Mouse (Mus musculus) lung, embryonic 16.5 days (tissue): ENCODE measurements around the gene Osbpl11. TPM values are rescaled to one million over a fixed set of nuclear protein-coding genes. Genes with fewer than 3 reads are reported as not detected.
"Not testable (repeated sequence)": the region's sequence is repeated elsewhere in the genome, so short reads cannot be mapped to it uniquely, and the experiment has no call there.

Experiments
- ATAC-seq: fragments of 200-750 bp; cut with Nextera tagmentation; 2 replicates; pipeline ENCODE4 v1.8.0; 2017; ENCODE audit warnings: low read depth, mild to moderate bottlenecking, moderate library complexity
- H3K27ac ChIP-seq: fragments of 300-500 bp; sonication (generic); 2 replicates; pipeline ENCODE4 v1.5.1; 2014; ENCODE audit warnings: mild to moderate bottlenecking, control low read depth, low read length
- H3K27me3 ChIP-seq: fragments of 300-500 bp; sonication (generic); 2 replicates; pipeline ENCODE4 v1.6.1; 2014; ENCODE audit warnings: low read depth, low read length, mixed read lengths; ENCODE audit not compliant: control insufficient read depth, insufficient read depth
- H3K36me3 ChIP-seq: fragments of 300-500 bp; sonication (generic); 2 replicates; pipeline ENCODE4 v1.6.1; 2014; ENCODE audit warnings: low read length; ENCODE audit not compliant: control insufficient read depth, insufficient read depth
- H3K4me1 ChIP-seq: fragments of 300-500 bp; sonication (generic); replicated peaks from 2 replicates; pipeline ENCODE4 v1.6.1; 2014; ENCODE audit warnings: low read length, mixed read lengths; ENCODE audit not compliant: control insufficient read depth, insufficient read depth
- H3K4me2 ChIP-seq: fragments of 300-500 bp; sonication (generic); 2 replicates; pipeline ENCODE4 v1.6.1; 2014; ENCODE audit warnings: low read depth, low read length, control low read depth
- H3K4me3 ChIP-seq: fragments of 300-500 bp; sonication (generic); 2 replicates; pipeline ENCODE4 v1.5.1; 2014; ENCODE audit warnings: mild to moderate bottlenecking, low read length, control low read depth
- H3K9ac ChIP-seq: fragments of 300-500 bp; sonication (generic); 2 replicates; pipeline ENCODE4 v1.6.1; 2014; ENCODE audit warnings: low read length, control low read depth
- H3K9me3 ChIP-seq: fragments of 300-500 bp; sonication (generic); 2 replicates; pipeline ENCODE4 v1.6.1; 2016; ENCODE audit warnings: low read length; ENCODE audit not compliant: control insufficient read depth
- WGBS: fragments of 180-500 bp; shearing (Covaris S2); extraction: QIAGEN DNeasy Blood & Tissue Kit; methylation state at CpG from one replicate; pipeline ENCODE4 v1.1.7; 2014; 5-methylcytosine and 5-hydroxymethylcytosine counted together
- polyA plus RNA-seq: library from polyadenylated mRNA; unstranded; fragments of >200 nt; fragmentation: Nextera tagmentation; extraction: Ambion mirVana; gene quantifications from 2 replicates; pipeline ENCODE4 v1.2.1, GENCODE M21; 2015

Osbpl11 gene
- polyA plus RNA-seq, 1 experiment from 2014 or later: 14.9 TPM

- no peak overlapping the region for H3K27ac ChIP-seq
- 85% methylated on average over 9 of the region's 9 CpGs for WGBS
- H3K9ac ChIP-seq: no peak overlapping the region
Measured at GRCm38 (mm10) chr16:33216313-33217003, 31.6 kb downstream of the Osbpl11 start.

GRCm38 (mm10) chr16:33217553-33218085, 32.7 kb downstream of the Osbpl11 start:
- H3K4me1 ChIP-seq, ATAC-seq, H3K4me3 ChIP-seq, H3K27ac ChIP-seq, H3K9ac ChIP-seq, H3K9me3 ChIP-seq, H3K27me3 ChIP-seq, H3K4me2 ChIP-seq: not testable (repeated sequence)
- peaks cover 26% of the 10 kb centered on the region for H3K36me3 ChIP-seq
- 61% methylated on average over 3 of the region's 3 CpGs for WGBS

More at GRCm38 (mm10) chr16:33216313-33217003, 31.6 kb downstream of the Osbpl11 start:
- H3K27me3 ChIP-seq: no peaks in the 10 kb centered on the region
- H3K9me3 ChIP-seq: no peaks in the 10 kb centered on the region
- no peak for ATAC-seq
- H3K4me1 ChIP-seq: no peaks in the 10 kb centered on the region
- no peak overlapping the region for H3K4me2 ChIP-seq
- no peak overlapping the region for H3K4me3 ChIP-seq
- H3K36me3 ChIP-seq: peaks cover 26% of the 10 kb centered on the region

GRCm38 (mm10) chr16:33222482-33222881, 37.6 kb downstream of the Osbpl11 start:
- ATAC-seq: no peak
- peaks cover 28% of the 10 kb centered on the region for H3K36me3 ChIP-seq

GRCm38 (mm10) chr16:33224381-33224780, 39.5 kb downstream of the Osbpl11 start:
- WGBS: 87% methylated on average over 5 of the region's 5 CpGs
- Histone ChIP-seq H3K4me3 (no peak overlapping the region), H3K9ac (no peak overlapping the region), H3K27ac (no peak overlapping the region), H3K4me2 (no peak overlapping the region), H3K4me1 (no peaks in the 10 kb centered on the region), H3K9me3 (no peaks in the 10 kb centered on the region), H3K36me3 (peaks cover 35% of the 10 kb centered on the region), H3K27me3 (no peaks in the 10 kb centered on the region)
- ATAC-seq: no peak

More at GRCm38 (mm10) chr16:33222482-33222881, 37.6 kb downstream of the Osbpl11 start:
- 84% methylated on average over 3 of the region's 3 CpGs for WGBS
- Histone ChIP-seq H3K9ac (no peak overlapping the region), H3K4me1 (no peaks in the 10 kb centered on the region), H3K27me3 (no peaks in the 10 kb centered on the region), H3K4me3 (no peak overlapping the region), H3K4me2 (no peak overlapping the region), H3K27ac (no peak overlapping the region), H3K9me3 (no peaks in the 10 kb centered on the region)

GRCm38 (mm10) chr16:33234128-33234527, 49.3 kb downstream of the Osbpl11 start:
- 0 out of 2 replicates have a peak, but pooled peaks cover 2% of the 10 kb centered on the region for H3K4me1 ChIP-seq
- no peaks in the 10 kb centered on the region for H3K27me3 ChIP-seq
- H3K9ac ChIP-seq: no peak overlapping the region
- H3K4me2 ChIP-seq: no peak overlapping the region
- WGBS: 91% methylated on average over 12 of the region's 12 CpGs
- H3K27ac ChIP-seq: no peak overlapping the region
- H3K9me3 ChIP-seq: no peaks in the 10 kb centered on the region
- H3K4me3 ChIP-seq: no peak overlapping the region
- H3K36me3 ChIP-seq: peaks cover 20% of the 10 kb centered on the region
- ATAC-seq: no peak

- Histone ChIP-seq H3K9me3 (no peaks in the 10 kb centered on the region), H3K36me3 (peaks cover 24% of the 10 kb centered on the region), H3K4me2 (no peak overlapping the region), H3K9ac (no peak overlapping the region), H3K4me1 (0 out of 2 replicates have a peak, but pooled peaks cover 2% of the 10 kb centered on the region), H3K27me3 (no peaks in the 10 kb centered on the region), H3K27ac (no peak overlapping the region), H3K4me3 (no peak overlapping the region)
- ATAC-seq: no peak
- 50% methylated on average over 6 of the region's 6 CpGs for WGBS
Measured at GRCm38 (mm10) chr16:33236151-33236550, 51.3 kb downstream of the Osbpl11 start.

- ATAC-seq: no peak
- H3K36me3 ChIP-seq: peaks cover 31% of the 10 kb centered on the region
- 87% methylated on average over 2 of the region's 2 CpGs for WGBS
Measured at GRCm38 (mm10) chr16:33239305-33239704, 54.4 kb downstream of the Osbpl11 start.

GRCm38 (mm10) chr16:33242046-33242445, 57.2 kb downstream of the Osbpl11 start:
- H3K36me3 ChIP-seq: peaks cover 24% of the 10 kb centered on the region
- H3K4me2 ChIP-seq: no peak overlapping the region
- H3K27ac ChIP-seq: no peak overlapping the region
- ATAC-seq: no peak
- no peaks in the 10 kb centered on the region for H3K9me3 ChIP-seq
- 69% methylated on average over 6 of the region's 6 CpGs for WGBS
- H3K9ac ChIP-seq: no peak overlapping the region
- H3K27me3 ChIP-seq: no peaks in the 10 kb centered on the region
- H3K4me1 ChIP-seq: no peaks in the 10 kb centered on the region
- H3K4me3 ChIP-seq: no peak overlapping the region

More at GRCm38 (mm10) chr16:33239305-33239704, 54.4 kb downstream of the Osbpl11 start:
- no peaks in the 10 kb centered on the region for H3K9me3 ChIP-seq
- H3K4me3 ChIP-seq: no peak overlapping the region
- no peak overlapping the region for H3K9ac ChIP-seq
- H3K4me1 ChIP-seq: 0 out of 2 replicates have a peak, but pooled peaks cover 2% of the 10 kb centered on the region
- no peaks in the 10 kb centered on the region for H3K27me3 ChIP-seq
- H3K4me2 ChIP-seq: no peak overlapping the region
- no peak overlapping the region for H3K27ac ChIP-seq

- H3K36me3 ChIP-seq: peaks cover 19% of the 10 kb centered on the region
- H3K27me3 ChIP-seq: no peaks in the 10 kb centered on the region
- 89% methylated on average over 6 of the region's 6 CpGs for WGBS
- H3K9ac ChIP-seq: no peak overlapping the region
- H3K27ac ChIP-seq: no peak overlapping the region
- peak; percentile 21; the same call in 1 of the 2 replicates for ATAC-seq
- H3K4me1 ChIP-seq: no peaks in the 10 kb centered on the region
- no peak overlapping the region for H3K4me3 ChIP-seq
- H3K4me2 ChIP-seq: no peak overlapping the region
- H3K9me3 ChIP-seq: no peaks in the 10 kb centered on the region
Measured at GRCm38 (mm10) chr16:33244136-33244691, 59.3 kb downstream of the Osbpl11 start.
